Mouse (Mus musculus) liver (tissue): ENCODE measurements around the gene Ypel5.

Source experiments
- DNase-seq: peaks from one replicate; pipeline ENCODE4 v3.0.0-alpha.2; 2020; ENCODE audit warnings: mixed read lengths

The Ypel5 gene

GRCm38 (mm10) chr17:72844949-72845490, 8.8 kb downstream of the Ypel5 start:
- no peak for DNase-seq

GRCm38 (mm10) chr17:72845521-72845920, 9.3 kb downstream of the Ypel5 start:
- DNase-seq = no peak

DNA sequence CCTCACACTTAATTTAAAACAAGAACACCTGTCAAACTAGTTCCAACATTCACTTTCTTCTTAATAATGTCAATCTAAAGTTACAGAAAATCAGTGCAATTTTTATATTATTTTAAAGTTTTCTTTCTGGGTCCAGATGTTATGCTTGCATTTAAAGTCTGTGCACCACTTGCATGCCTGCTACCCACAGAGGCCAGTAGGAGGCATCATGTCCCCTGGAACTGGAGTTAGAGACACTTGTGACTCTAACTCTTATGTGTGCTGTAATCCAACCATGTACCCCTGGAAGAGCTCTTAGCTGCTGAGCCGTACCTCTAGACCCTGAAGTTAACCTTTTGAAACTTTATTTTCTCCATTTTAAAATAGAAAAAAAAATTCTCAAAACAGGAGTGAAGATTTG, 19.0 kb downstream of the Ypel5 start:
- no peak for DNase-seq

GRCm38 (mm10) chr17:72857677-72858633, 21.7 kb downstream of the Ypel5 start:
- peak; percentile 39 for DNase-seq

GRCm38 (mm10) chr17:72863226-72863625, 27.0 kb downstream of the Ypel5 start:
- no peak for DNase-seq

- no peak for DNase-seq
These were observed 30.5 kb downstream of the Ypel5 start for GRCm38 (mm10) chr17:72866624-72867245.

- DNase-seq = no peak
These were observed 31.9 kb downstream of the Ypel5 start for GRCm38 (mm10) chr17:72868181-72868580.

DNA sequence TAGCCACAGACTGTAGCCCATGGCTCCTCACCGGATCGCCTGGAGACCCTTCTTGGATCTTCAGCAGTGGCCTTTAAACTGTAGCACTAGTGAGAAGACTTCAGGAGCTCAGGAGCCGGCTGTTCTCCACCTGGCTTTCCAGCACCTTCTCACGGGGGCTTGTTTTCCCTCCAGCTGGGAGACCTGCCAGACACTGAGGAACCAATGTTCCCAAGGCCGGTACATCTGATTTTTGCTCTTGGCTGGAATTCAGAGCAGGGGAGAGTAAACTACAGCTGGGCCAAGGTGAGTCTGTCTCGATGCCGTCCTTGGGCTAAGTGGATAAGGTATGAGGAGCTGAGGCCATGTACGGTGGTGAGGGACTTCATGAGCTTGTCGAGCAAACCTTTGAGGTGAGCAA, 42.7 kb downstream of the Ypel5 start:
- no peak for DNase-seq

- no peak for DNase-seq
These were observed 43.9 kb downstream of the Ypel5 start for GRCm38 (mm10) chr17:72880156-72880555.

DNA sequence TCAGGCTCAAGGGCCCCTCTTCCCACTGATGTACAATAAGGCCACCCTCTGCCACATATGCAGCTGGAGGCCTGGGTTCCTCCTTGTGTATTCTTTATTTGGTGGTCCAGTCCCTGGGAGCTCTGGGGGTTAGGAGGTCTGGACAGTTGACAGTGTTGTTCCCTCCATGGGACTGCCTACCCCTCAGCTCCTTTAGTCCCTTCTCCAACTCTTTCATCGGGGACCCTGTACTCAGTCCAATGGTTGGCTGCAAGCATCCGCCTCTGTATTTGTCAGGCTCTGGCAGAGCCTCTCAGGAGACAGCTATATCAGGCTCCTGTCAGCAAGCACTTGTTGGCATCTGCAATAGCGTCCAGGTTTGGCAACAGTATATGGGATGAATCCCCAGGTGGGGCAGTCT, 44.8 kb downstream of the Ypel5 start:
- no peak for DNase-seq

DNA sequence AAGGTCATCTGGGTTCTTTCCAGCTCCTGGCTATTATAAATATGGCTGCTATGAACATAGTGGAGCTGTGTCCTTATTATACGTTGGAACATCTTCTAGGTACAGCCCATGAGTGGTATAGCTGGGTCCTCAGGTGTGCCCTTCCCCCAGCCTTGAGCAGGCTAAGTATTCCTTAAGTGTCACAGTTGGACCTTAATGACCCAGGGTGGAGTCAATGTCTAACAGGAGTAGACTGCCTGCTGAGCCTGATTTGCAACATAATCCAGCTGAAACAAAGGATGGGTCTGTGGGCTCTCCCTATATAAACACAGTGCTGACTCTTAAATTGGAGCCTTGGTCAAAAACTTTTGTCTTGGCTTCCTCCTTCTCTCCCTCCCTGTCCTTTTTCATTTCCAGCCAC, 45.6 kb downstream of the Ypel5 start:
- no peak for DNase-seq

DNA sequence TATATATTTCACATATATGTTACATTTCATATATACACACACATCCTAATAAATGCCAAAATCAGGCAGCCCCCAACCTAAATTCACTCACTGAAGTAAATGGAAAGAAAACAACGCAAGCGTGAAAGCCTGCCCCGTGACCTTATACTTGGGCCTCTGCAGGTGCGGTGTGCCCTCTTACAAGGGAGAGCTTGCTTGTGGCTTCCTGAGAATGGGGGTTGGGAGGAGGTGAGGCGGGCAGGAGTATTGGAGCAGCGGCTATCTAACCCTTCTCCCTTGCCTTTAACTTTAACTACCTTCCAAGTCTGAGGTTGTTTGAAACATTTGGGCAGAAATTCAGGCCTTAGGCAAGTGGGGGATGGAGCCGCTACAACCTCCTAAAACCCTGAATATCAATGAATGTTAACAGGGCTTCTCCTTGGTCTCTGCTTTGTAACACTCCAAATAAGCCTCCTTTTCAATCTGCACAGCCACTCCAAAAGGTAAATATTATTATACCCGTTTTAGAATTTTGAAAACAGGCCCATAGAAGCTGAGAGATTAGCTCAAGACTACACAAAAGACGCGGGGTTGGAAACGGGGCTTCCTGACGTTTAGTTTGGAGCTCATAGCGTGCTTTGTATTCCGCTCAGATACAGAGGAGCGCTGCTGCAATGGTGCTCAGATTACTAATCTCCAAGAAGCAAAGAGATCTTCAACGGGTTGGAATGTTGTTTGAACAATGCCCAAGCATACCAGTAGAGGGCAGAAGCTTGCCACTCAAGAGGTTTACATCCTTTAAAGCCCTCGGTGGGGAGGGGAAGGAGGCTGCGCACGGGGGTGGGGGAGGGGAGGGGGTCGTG, 53.5 kb downstream of the Ypel5 start:
- peak; percentile 20 for DNase-seq

DNA sequence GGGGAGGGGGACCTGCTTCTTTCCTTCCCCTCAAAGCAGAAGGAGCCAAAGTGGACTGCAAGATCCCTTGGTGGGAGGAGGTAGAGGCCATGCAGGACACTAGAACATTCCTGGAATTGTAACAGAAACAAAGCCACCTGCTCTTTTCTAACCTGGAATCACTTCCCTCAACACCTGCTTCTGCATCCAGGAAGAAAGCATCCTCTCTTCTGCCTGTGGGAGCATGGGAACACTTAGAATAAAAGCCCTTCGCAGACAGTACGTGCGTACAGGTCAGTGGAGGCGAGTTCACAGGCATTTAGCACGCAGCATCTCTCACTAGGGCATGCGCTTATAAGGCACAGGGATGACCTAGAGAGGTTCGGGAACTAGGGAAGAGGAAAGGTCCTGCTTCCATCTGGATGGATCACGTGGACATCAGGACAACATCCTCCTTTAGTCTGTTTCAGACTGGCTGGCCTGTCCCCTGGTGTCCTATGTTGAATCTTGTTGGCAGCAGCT, 54.2 kb downstream of the Ypel5 start:
- no peak for DNase-seq

GRCm38 (mm10) chr17:72891556-72891955, 55.3 kb downstream of the Ypel5 start:
- DNase-seq = no peak

DNA sequence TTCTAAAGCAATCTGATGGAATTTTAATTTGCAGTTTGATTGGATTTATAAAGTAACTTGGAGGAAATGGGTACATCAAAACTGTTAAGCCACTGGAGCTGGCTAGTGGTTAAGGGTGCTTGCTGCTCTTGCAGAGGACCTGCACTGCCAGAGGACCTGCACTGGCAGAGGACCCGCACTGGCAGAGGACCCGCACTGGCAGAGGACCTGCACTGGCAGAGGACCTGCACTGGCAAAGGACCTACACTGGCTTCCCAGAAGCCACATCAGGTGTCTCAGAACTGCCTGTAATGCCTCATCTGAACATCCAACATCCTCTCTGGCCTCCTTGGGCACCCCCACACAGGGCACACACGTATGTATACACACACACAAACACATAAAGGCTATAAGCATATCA, 59.3 kb downstream of the Ypel5 start:
- no peak for DNase-seq

DNA sequence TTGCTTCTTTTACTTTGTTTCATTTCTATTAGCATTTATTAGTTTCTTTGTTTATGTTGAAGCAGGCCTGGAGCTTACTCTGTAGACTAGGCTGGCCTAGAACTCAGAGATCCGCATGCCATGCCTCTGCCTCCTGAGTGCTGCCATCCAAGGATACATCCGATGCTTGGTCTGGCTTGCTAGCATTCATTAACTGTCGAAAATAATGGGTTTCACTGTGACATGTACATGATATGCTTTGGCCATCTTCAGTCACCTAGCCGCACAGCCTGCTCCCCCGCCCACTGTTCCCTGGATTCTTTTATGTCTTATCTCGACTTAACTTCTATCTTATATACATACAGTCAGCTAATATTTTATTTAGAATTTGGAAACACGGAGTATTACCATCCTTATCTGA, 60.8 kb downstream of the Ypel5 start:
- DNase-seq = no peak

DNA sequence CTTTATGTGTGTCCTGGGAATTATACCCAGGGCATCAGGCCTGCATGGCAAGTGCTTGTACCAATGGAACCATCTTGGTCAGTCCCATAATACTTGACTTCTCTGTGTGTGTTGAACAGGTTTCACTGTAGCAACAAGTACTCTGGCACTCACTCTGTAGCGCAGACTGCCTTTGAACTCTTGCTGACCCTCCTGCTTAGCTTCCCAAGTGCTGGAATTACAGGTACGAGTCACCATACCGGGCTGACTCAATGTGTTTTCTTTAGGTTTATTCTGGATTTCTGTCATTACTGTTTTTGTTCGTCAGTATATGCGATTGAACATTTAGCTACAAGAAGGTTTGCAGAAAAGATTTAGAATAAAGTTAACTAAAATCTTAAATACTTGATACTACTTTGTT, 61.7 kb downstream of the Ypel5 start:
- DNase-seq = no peak

- DNase-seq = no peak
These were observed 62.5 kb downstream of the Ypel5 start for GRCm38 (mm10) chr17:72898775-72899174.
